In genomic region chr12:52603695-52604255, GRCm38 (mm10) we compare ENCODE assay signal across 8 mouse cellular contexts.
DNase-seq lines count a peak whose midpoint lies in the region; ATAC-seq and TF ChIP-seq lines count a peak whose summit lies in the region.

No protein-coding gene starts in this region.

- H3K9me3 ChIP-seq in forebrain, embryonic 12.5 days: 0 out of 2 replicates have a peak, but pooled peaks cover 3% of the 10 kb centered on the region
- no peaks in the 10 kb centered on the region for H3K9me3 ChIP-seq in lung, embryonic 16.5 days (ENCODE audit: control insufficient read depth, low read length)

- peaks cover 3% of the 10 kb centered on the region; the same call in 1 of the 2 replicates for H3K4me1 ChIP-seq in bone marrow macrophage, adult 2 months (ENCODE audit: control insufficient read depth, insufficient read depth, low read length)
- H3K4me1 ChIP-seq in forebrain, embryonic 12.5 days: peaks cover 9% of the 10 kb centered on the region
- peaks cover 6% of the 10 kb centered on the region for H3K4me1 ChIP-seq in lung, embryonic 16.5 days (replicated peaks; ENCODE audit: control insufficient read depth, insufficient read depth, low read length)

- H3K36me3 ChIP-seq in forebrain, embryonic 12.5 days (replicated peaks): no peaks in the 10 kb centered on the region
- no peaks in the 10 kb centered on the region for H3K36me3 ChIP-seq in lung, embryonic 16.5 days (ENCODE audit: control insufficient read depth, insufficient read depth, low read length)

- H3K27me3 ChIP-seq in forebrain, embryonic 12.5 days: no peaks in the 10 kb centered on the region
- H3K27me3 ChIP-seq in lung, embryonic 16.5 days (ENCODE audit: control insufficient read depth, insufficient read depth, low read depth, low read length): no peaks in the 10 kb centered on the region

- peak; percentile 85 for ATAC-seq in forebrain, embryonic 12.5 days (ENCODE audit: low FRiP score)
- peak; percentile 6 to 15; a peak in 3 of 4 replicates for ATAC-seq in hematopoietic stem cell, adult 5-6 weeks (replicated peaks in 1 of 2; ENCODE audit: insufficient read depth in 1 of 2, low FRiP score in 2 of 2, low TSS enrichment in 1 of 2, low read depth in 1 of 2, poor library complexity in 2 of 2, severe bottlenecking in 2 of 2)
- peak; percentile 83 for ATAC-seq in lung, embryonic 16.5 days (ENCODE audit: low read depth)

- TF ChIP-seq CTCF in bone marrow macrophage, adult 2 months (IDR thresholded peaks at IDR 0.05; ENCODE audit: low read depth, low read length): no peak

- H3K27ac ChIP-seq in bone marrow macrophage, adult 2 months (ENCODE audit: insufficient read depth, low read depth, low read length): peak overlapping the region; percentile 82
- peak overlapping the region; percentile 88 for H3K27ac ChIP-seq in forebrain, embryonic 12.5 days
- H3K27ac ChIP-seq in lung, embryonic 16.5 days (ENCODE audit: low read length): peak overlapping the region; percentile 89

- peak; percentile 80 for DNase-seq in layer of hippocampus, adult 11-12 months (ENCODE audit: low spot score)
- no peak for DNase-seq in layer of hippocampus, postnatal 10 days (ENCODE audit: low spot score in 2 of 2)
- DNase-seq in layer of hippocampus, adult 9-10 months (ENCODE audit: low spot score): peak; percentile 80
- peak; percentile 71 for DNase-seq in right cerebral cortex, postnatal 25 days

- H3K4me3 ChIP-seq in bone marrow macrophage, adult 2 months (ENCODE audit: insufficient read depth, low read length): peak overlapping the region; percentile 91
- H3K4me3 ChIP-seq in forebrain, embryonic 12.5 days (replicated peaks): peak overlapping the region; percentile 85
- peak overlapping the region; percentile 93 for H3K4me3 ChIP-seq in lung, embryonic 16.5 days (ENCODE audit: low read length)

- peak overlapping the region; percentile 77 for H3K9ac ChIP-seq in forebrain, embryonic 12.5 days
- peak overlapping the region; percentile 73 for H3K9ac ChIP-seq in lung, embryonic 16.5 days (ENCODE audit: low read length)

- WGBS in forebrain, embryonic 12.5 days: 0% methylated on average over 21 of the region's 21 CpGs
- WGBS in lung, embryonic 16.5 days: under 1% methylated on average over 21 of the region's 21 CpGs

- peak overlapping the region; percentile 80 for H3K4me2 ChIP-seq in forebrain, embryonic 12.5 days
- H3K4me2 ChIP-seq in lung, embryonic 16.5 days (ENCODE audit: low read depth, low read length): peak overlapping the region; percentile 78

- no peak for TF ChIP-seq POLR2A in bone marrow macrophage, adult 2 months (IDR thresholded peaks at IDR 0.05; ENCODE audit: borderline replicate concordance, low read depth, low read length)

Comparison
In these comparisons a context has a peak if more than half of its experiments do, and no peak if none do; other contexts are left out.
1. DNase-seq: peak in layer of hippocampus, adult 11-12 months (single experiment), layer of hippocampus, adult 9-10 months (single experiment) and right cerebral cortex, postnatal 25 days (single experiment); none in layer of hippocampus, postnatal 10 days (0 of 2).
2. ATAC-seq: peak in every context shown above with its lines; median percentile 85 in forebrain, embryonic 12.5 days; 83 in lung, embryonic 16.5 days; 10 in hematopoietic stem cell, adult 5-6 weeks.
3. Peak in every context shown above with its lines, with median percentiles within 50 percentile points of each other: H3K27ac ChIP-seq and H3K4me3 ChIP-seq.